Mouse (Mus musculus) heart, adult 2 months (tissue): ENCODE results near the gene Gm11214.

Source experiments
- CTCF ChIP-seq: fragments of 200-600 bp; IDR thresholded peaks from 2 replicates; pipeline ENCODE4 v1.8.1; 2022; ENCODE audit warnings: antibody characterized with exemption, mild to moderate bottlenecking, moderate library complexity
- POLR2A ChIP-seq: fragments of 200-500 bp; IDR thresholded peaks from 2 replicates; pipeline ENCODE4 v1.6.1; 2011; ENCODE audit warnings: mild to moderate bottlenecking, low read depth, low read length, control low read depth; ENCODE audit not compliant: insufficient read depth

DNA sequence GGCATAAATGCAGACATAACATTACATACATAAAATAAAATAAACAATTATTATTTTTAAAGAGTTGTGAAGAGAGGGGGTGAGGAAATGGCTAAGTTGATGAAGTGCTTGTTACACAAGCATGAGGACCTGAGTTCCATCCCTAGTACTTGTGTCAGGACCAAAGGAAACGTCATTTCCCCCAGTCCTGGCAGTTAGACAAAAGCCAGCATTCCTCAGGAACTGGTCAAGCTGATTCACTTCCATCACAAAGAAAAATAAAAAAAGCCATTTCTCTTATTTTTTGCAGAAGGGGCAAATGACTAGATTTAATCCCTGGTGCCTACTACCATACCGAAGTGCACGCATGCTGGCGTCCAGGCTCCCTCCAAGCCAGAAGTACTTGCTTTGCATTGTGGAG lies 33.7 kb upstream of the Gm11214 start:
- TF ChIP-seq POLR2A: no peak
- no peak for TF ChIP-seq CTCF
